Mouse (Mus musculus) splenic B cell, adult 2 months (primary cell): Measurements from ENCODE around the gene Klf14.

ENCODE experiments used
- DNase-seq: peaks from one replicate; pipeline ENCODE4 v3.0.0-alpha.2; 2011; ENCODE audit warnings: low read depth, low spot score
- H3K27me3 ChIP-seq: 2 replicates; pipeline ENCODE4 v1.6.1; 2012; ENCODE audit warnings: mild to moderate bottlenecking, low read length, moderate library complexity, mixed read lengths; ENCODE audit not compliant: control insufficient read depth, poor library complexity, insufficient read depth, severe bottlenecking
- H3K36me3 ChIP-seq: 2 replicates; pipeline ENCODE4 v1.6.1; 2012; ENCODE audit warnings: mild to moderate bottlenecking, low read length, moderate library complexity, mixed read lengths; ENCODE audit not compliant: control insufficient read depth, poor library complexity, insufficient read depth, severe bottlenecking

Gene Klf14

GRCm38 (mm10) chr6:30907970-30908369, 50.9 kb downstream of the Klf14 start:
- no peak for DNase-seq
- no peaks in the 10 kb centered on the region for H3K27me3 ChIP-seq
- H3K36me3 ChIP-seq = no peaks in the 10 kb centered on the region
